Mouse (Mus musculus): ENCODE measurements around the gene Gm12166.

Gene Gm12166

GRCm38 (mm10) chr11:46055896-46056769, 4.0 kb upstream of the Gm12166 start, which contains the start of gene Adam19:
Gene Adam19, plus strand, starts transcription at chr11:46055992.
- in situ Hi-C loops (cut with MseI, MboI), result loop anchor here (10.0 kb wide), 1 partner anchor 159 kb away; no protein-coding TSS in a partner anchor

GRCm38 (mm10) chr11:46054911-46055895, 3.1 kb upstream of the Gm12166 start:
- in situ Hi-C loops (cut with MseI, MboI), result loop anchor here (10.0 kb wide), 1 partner anchor 160 kb away; no protein-coding TSS in a partner anchor

- in situ Hi-C loops (cut with MseI, MboI), result loop anchor here (10.0 kb wide), 1 partner anchor 160 kb away; no protein-coding TSS in a partner anchor
Measured at GRCm38 (mm10) chr11:46054311-46054710, 2.2 kb upstream of the Gm12166 start.

- in situ Hi-C loops (cut with MseI, MboI), result loop anchor here (10.0 kb wide), 1 partner anchor 161 kb away; no protein-coding TSS in a partner anchor
Measured at GRCm38 (mm10) chr11:46053457-46053856, 1.3 kb upstream of the Gm12166 start.

GRCm38 (mm10) chr11:46047264-46047663, 4.9 kb downstream of the Gm12166 start:
- in situ Hi-C loops (cut with MseI, MboI), result no loop called here

- in situ Hi-C loops (cut with MseI, MboI), result no loop called here
Measured at GRCm38 (mm10) chr11:46044781-46045180, 7.3 kb downstream of the Gm12166 start.

- in situ Hi-C loops (cut with MseI, MboI), result no loop called here
Measured at GRCm38 (mm10) chr11:46041607-46042267, 10.4 kb downstream of the Gm12166 start.

- in situ Hi-C loops (cut with MseI, MboI), result no loop called here
Measured at GRCm38 (mm10) chr11:46040841-46041556, 11.1 kb downstream of the Gm12166 start.

- in situ Hi-C loops (cut with MseI, MboI), result loop anchor here in 1 of 2 experiments (5.0 kb wide), 1 partner anchor 52 kb away; no protein-coding TSS in a partner anchor
Measured at GRCm38 (mm10) chr11:46039335-46039734, 12.8 kb downstream of the Gm12166 start.

- in situ Hi-C loops (cut with MseI, MboI), result loop anchor here in 1 of 2 experiments (5.0 kb wide), 1 partner anchor 52 kb away; no protein-coding TSS in a partner anchor
Measured at GRCm38 (mm10) chr11:46038901-46039300, 13.2 kb downstream of the Gm12166 start.

- in situ Hi-C loops (cut with MseI, MboI), result loop anchor here in 1 of 2 experiments (5.0 kb wide), 1 partner anchor 49 kb away; no protein-coding TSS in a partner anchor
Measured at GRCm38 (mm10) chr11:46036374-46036773, 15.7 kb downstream of the Gm12166 start.

- in situ Hi-C loops (cut with MseI, MboI), result no loop called here
Measured at GRCm38 (mm10) chr11:46032956-46033355, 19.2 kb downstream of the Gm12166 start.

GRCm38 (mm10) chr11:46031470-46031869, 20.7 kb downstream of the Gm12166 start:
- in situ Hi-C loops (cut with MseI, MboI), result no loop called here

GRCm38 (mm10) chr11:46030026-46030425, 22.1 kb downstream of the Gm12166 start:
- in situ Hi-C loops (cut with MseI, MboI), result no loop called here

- in situ Hi-C loops (cut with MseI, MboI), result no loop called here
Measured at GRCm38 (mm10) chr11:46029485-46029884, 22.6 kb downstream of the Gm12166 start.

- in situ Hi-C loops (cut with MseI, MboI), result no loop called here
Measured at GRCm38 (mm10) chr11:46027952-46028814, 23.9 kb downstream of the Gm12166 start.

GRCm38 (mm10) chr11:46025962-46026392, 26.1 kb downstream of the Gm12166 start:
- in situ Hi-C loops (cut with MseI, MboI), result no loop called here

GRCm38 (mm10) chr11:46022983-46023382, 29.1 kb downstream of the Gm12166 start:
- in situ Hi-C loops (cut with MseI, MboI), result no loop called here

GRCm38 (mm10) chr11:46021850-46022249, 30.3 kb downstream of the Gm12166 start:
- in situ Hi-C loops (cut with MseI, MboI), result no loop called here

Data from mouse trophoblast stem cell (cell line).